Comparison of ENCODE assay signal across 10 mouse cellular contexts in the genomic region with DNA sequence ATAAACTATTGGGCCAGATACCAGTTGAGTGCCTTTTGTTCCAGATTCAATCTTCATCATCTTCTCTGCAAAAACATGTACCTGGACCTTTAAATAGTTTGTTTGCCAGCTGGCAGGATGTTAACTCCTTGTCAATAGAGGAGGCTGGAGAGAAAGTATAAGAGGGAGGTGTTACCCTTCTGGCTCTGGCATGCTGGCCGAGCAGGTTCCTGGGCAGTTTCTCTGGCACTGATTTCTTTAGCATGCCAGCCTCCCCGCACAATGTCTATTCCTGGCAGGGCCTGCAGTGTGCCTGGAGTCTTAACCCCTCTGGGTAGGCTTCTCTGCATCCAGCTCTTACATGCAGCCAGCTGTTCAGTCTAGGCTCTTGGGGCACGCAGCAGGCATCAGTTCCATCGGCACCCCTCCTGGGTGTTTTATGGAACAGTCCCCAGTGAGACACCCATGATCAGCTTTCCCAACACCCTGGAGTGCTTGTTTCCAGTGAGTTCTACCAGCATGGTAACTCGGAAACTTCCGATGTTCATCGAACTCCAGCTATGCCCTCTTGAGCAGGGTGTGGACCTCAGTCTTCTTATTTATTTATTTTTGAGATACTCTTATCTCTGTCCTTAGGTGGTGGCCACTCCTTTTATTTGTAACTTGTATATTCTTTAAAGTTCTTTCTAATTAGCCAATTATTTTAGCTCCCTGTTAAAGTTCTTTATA. TPM values are rescaled to one million over a fixed set of nuclear protein-coding genes. Genes with fewer than 3 reads are reported as not detected.
DNase-seq lines count a peak whose midpoint lies in the region; ATAC-seq lines count a peak whose summit lies in the region.
"Had no signal": no experiment of that assay in that cellular context is flagged by ENCODE, and none has a peak within 500 bp of the region (broad histone marks: within the 10 kb centered on the region; RNA-seq: fewer than 3 reads in every experiment).

No protein-coding gene starts in this region.

- peak overlapping the region; percentile 27; the same call in 1 of the 2 replicates for H3K27ac ChIP-seq in heart, embryonic 15.5 days
- H3K27ac ChIP-seq in lung, embryonic 16.5 days (ENCODE audit: low read length) = peak overlapping the region; percentile 59; the same call in 1 of the 2 replicates
- no peak overlapping the region for H3K27ac ChIP-seq in forebrain, embryonic 14.5 days (ENCODE audit: low read depth, low read length)
- H3K27ac ChIP-seq: embryonic facial prominence, embryonic 13.5 days; macrophage had no signal

- H3K9me3 ChIP-seq in heart, embryonic 15.5 days (replicated peaks) = no peaks in the 10 kb centered on the region
- no peaks in the 10 kb centered on the region for H3K9me3 ChIP-seq in lung, embryonic 16.5 days (ENCODE audit: control insufficient read depth, low read length)
- H3K9me3 ChIP-seq in forebrain, embryonic 14.5 days (replicated peaks; ENCODE audit: control insufficient read depth, low read length) = no peaks in the 10 kb centered on the region
- H3K9me3 ChIP-seq: embryonic facial prominence, embryonic 13.5 days had no signal

- no peak for ATAC-seq in heart, embryonic 15.5 days (replicated peaks; ENCODE audit: insufficient number of reproducible peaks, insufficient read depth, low FRiP score, low read depth)
- peak; percentile 72 for ATAC-seq in lung, embryonic 16.5 days (ENCODE audit: low read depth)
- no peak for ATAC-seq in forebrain, embryonic 14.5 days
- no peak for ATAC-seq in monocyte, adult 5-6 weeks (replicated peaks; ENCODE audit: insufficient number of reproducible peaks, low FRiP score, low TSS enrichment, poor library complexity, severe bottlenecking)

- peaks cover 10% of the 10 kb centered on the region for H3K4me1 ChIP-seq in heart, embryonic 15.5 days (replicated peaks)
- H3K4me1 ChIP-seq in lung, embryonic 16.5 days (replicated peaks; ENCODE audit: control insufficient read depth, insufficient read depth, low read length) = no peaks in the 10 kb centered on the region; the same call in 1 of the 2 replicates
- H3K4me1 ChIP-seq in forebrain, embryonic 14.5 days (ENCODE audit: control insufficient read depth, insufficient read depth, low read length) = no peaks in the 10 kb centered on the region
- H3K4me1 ChIP-seq: embryonic facial prominence, embryonic 13.5 days had no signal

- H3K36me3 ChIP-seq in heart, embryonic 15.5 days = peaks cover 5% of the 10 kb centered on the region; the same call in 1 of the 2 replicates
- no peaks in the 10 kb centered on the region for H3K36me3 ChIP-seq in lung, embryonic 16.5 days (ENCODE audit: control insufficient read depth, insufficient read depth, low read length)
- 0 out of 2 replicates have a peak, but pooled peaks cover 2% of the 10 kb centered on the region for H3K36me3 ChIP-seq in forebrain, embryonic 14.5 days (ENCODE audit: control insufficient read depth, insufficient read depth, low read length)

- no peaks in the 10 kb centered on the region for H3K27me3 ChIP-seq in heart, embryonic 15.5 days
- no peaks in the 10 kb centered on the region for H3K27me3 ChIP-seq in lung, embryonic 16.5 days (ENCODE audit: control insufficient read depth, insufficient read depth, low read depth, low read length)
- no peaks in the 10 kb centered on the region for H3K27me3 ChIP-seq in forebrain, embryonic 14.5 days (replicated peaks; ENCODE audit: control insufficient read depth, insufficient read depth, low read length)
- H3K27me3 ChIP-seq: embryonic facial prominence, embryonic 13.5 days had no signal

- 0 out of 2 replicates have a peak overlapping the region, but pooled peaks have one; percentile 13 for H3K4me2 ChIP-seq in heart, embryonic 15.5 days
- H3K4me2 ChIP-seq in lung, embryonic 16.5 days (ENCODE audit: low read depth, low read length) = no peak overlapping the region
- no peak overlapping the region for H3K4me2 ChIP-seq in forebrain, embryonic 14.5 days (ENCODE audit: low read length)
- H3K4me2 ChIP-seq: embryonic facial prominence, embryonic 13.5 days had no signal

- peak; percentile 34 for DNase-seq in adrenal gland, adult 2 months
- DNase-seq in adrenal gland, adult 18-20 months (ENCODE audit: low spot score in 2 of 2) = no peak
- peak; percentile 49 for DNase-seq in adrenal gland, postnatal 14 days
- DNase-seq in forebrain, embryonic 14.5 days (ENCODE audit: low spot score) = no peak
- no peak for DNase-seq in B cell, adult 2 months

- no peak overlapping the region for H3K4me3 ChIP-seq in heart, embryonic 15.5 days
- H3K4me3 ChIP-seq in lung, embryonic 16.5 days (ENCODE audit: low read length) = no peak overlapping the region
- no peak overlapping the region for H3K4me3 ChIP-seq in forebrain, embryonic 14.5 days (ENCODE audit: low read depth, low read length)
- H3K4me3 ChIP-seq: embryonic facial prominence, embryonic 13.5 days had no signal

- H3K9ac ChIP-seq in heart, embryonic 15.5 days = no peak overlapping the region
- H3K9ac ChIP-seq in lung, embryonic 16.5 days (ENCODE audit: low read length) = no peak overlapping the region
- H3K9ac ChIP-seq in forebrain, embryonic 14.5 days (ENCODE audit: low read length) = no peak overlapping the region
- H3K9ac ChIP-seq: embryonic facial prominence, embryonic 13.5 days had no signal

- WGBS in heart, embryonic 15.5 days = 75% methylated on average over 7 of the region's 7 CpGs
- 67% methylated on average over 7 of the region's 7 CpGs for WGBS in lung, embryonic 16.5 days
- whole genome bisulfite sequencing in forebrain, embryonic 14.5 days = 88% methylated on average over 7 of the region's 7 CpGs

RNA-seq across cellular contexts. Expression of gene Erh, which starts 10.0 kb away (rescaled TPM):
- 10 to 100 TPM; 37.2 to 39.4 TPM for total RNA-seq in adrenal gland, adult 2 months (2021)
- polyA plus RNA-seq in adrenal gland, adult 2 months (2012; rRNA removed) = 6.6 and 7.9 TPM in 2 replicates
- 10 to 100 TPM; 41.4 to 54.2 TPM for total RNA-seq in adrenal gland, adult 18-20 months (2021)
- total RNA-seq in adrenal gland, postnatal 14 days (2021) = 50.4 and 63.7 TPM in 2 replicates
- 133 and 168 TPM in 2 replicates for polyA plus RNA-seq in heart, embryonic 15.5 days (2015; fragmentation: Nextera tagmentation; extraction: Ambion mirVana)
- 272 and 278 TPM in 2 replicates for polyA plus RNA-seq in lung, embryonic 16.5 days (2015; fragmentation: Nextera tagmentation; extraction: Ambion mirVana)
- 254 and 324 TPM in 2 replicates for polyA plus RNA-seq in forebrain, embryonic 14.5 days (2014; fragmentation: Nextera tagmentation; extraction: Ambion mirVana)
- 27.7 to 31.5 TPM (median 30.9 TPM) in 3 replicates for total RNA-seq in monocyte, adult 5-6 weeks (2017)

RNA-seq across cellular contexts. Expression of gene Slc39a9, which starts 10.4 kb away (rescaled TPM):
- 10 to 100 TPM; 43.0 to 53.0 TPM for total RNA-seq in adrenal gland, adult 2 months (2021)
- polyA plus RNA-seq in adrenal gland, adult 2 months (2012; rRNA removed) = 44.8 and 75.6 TPM in 2 replicates
- total RNA-seq in adrenal gland, adult 18-20 months (2021) = 10 to 100 TPM; 39.8 to 50.0 TPM
- total RNA-seq in adrenal gland, postnatal 14 days (2021) = 37.6 and 37.9 TPM in 2 replicates
- polyA plus RNA-seq in heart, embryonic 15.5 days (2015; fragmentation: Nextera tagmentation; extraction: Ambion mirVana) = 14.0 and 20.5 TPM in 2 replicates
- polyA plus RNA-seq in lung, embryonic 16.5 days (2015; fragmentation: Nextera tagmentation; extraction: Ambion mirVana) = 30.2 and 30.4 TPM in 2 replicates
- 22.4 and 28.4 TPM in 2 replicates for polyA plus RNA-seq in forebrain, embryonic 14.5 days (2014; fragmentation: Nextera tagmentation; extraction: Ambion mirVana)
- 7.9 to 18.9 TPM (median 8.6 TPM) in 3 replicates for total RNA-seq in monocyte, adult 5-6 weeks (2017)

RNA-seq across cellular contexts. Expression of gene Plekhd1, which starts 38.3 kb away (rescaled TPM):
- not detected for total RNA-seq in adrenal gland, adult 2 months (2021)
- polyA plus RNA-seq in adrenal gland, adult 2 months (2012; rRNA removed) = 0.10 TPM in 1 of 2 replicates, not detected in the other
- total RNA-seq in adrenal gland, adult 18-20 months (2021) = not detected
- total RNA-seq in adrenal gland, postnatal 14 days (2021) = 0.60 TPM in 1 of 2 replicates, not detected in the other
- 0.40 and 0.55 TPM in 2 replicates for polyA plus RNA-seq in heart, embryonic 15.5 days (2015; fragmentation: Nextera tagmentation; extraction: Ambion mirVana)
- 3.6 and 4.1 TPM in 2 replicates for polyA plus RNA-seq in lung, embryonic 16.5 days (2015; fragmentation: Nextera tagmentation; extraction: Ambion mirVana)
- polyA plus RNA-seq in forebrain, embryonic 14.5 days (2014; fragmentation: Nextera tagmentation; extraction: Ambion mirVana) = 0.15 and 0.38 TPM in 2 replicates
- not detected in 3 replicates for total RNA-seq in monocyte, adult 5-6 weeks (2017)
- polyA plus RNA-seq: macrophage had no signal

Comparison
In these comparisons a context has a peak if more than half of its experiments do, and no peak if none do; other contexts are left out.
1. DNase-seq: peak in adrenal gland, adult 2 months (single experiment) and adrenal gland, postnatal 14 days (single experiment); none in adrenal gland, adult 18-20 months (0 of 2), forebrain, embryonic 14.5 days (single experiment) and B cell, adult 2 months (0 of 2).